Mouse (Mus musculus) brain, adult 2 months (tissue): ENCODE data around the gene Gar1.
A peak's percentile ranks its signal among the peaks of the same experiment; 100 is the strongest.

Source experiments
- DNase-seq: peaks from one replicate; pipeline ENCODE4 v3.0.0; 2011; ENCODE audit warnings: low read depth, low spot score

Gene Gar1

DNA sequence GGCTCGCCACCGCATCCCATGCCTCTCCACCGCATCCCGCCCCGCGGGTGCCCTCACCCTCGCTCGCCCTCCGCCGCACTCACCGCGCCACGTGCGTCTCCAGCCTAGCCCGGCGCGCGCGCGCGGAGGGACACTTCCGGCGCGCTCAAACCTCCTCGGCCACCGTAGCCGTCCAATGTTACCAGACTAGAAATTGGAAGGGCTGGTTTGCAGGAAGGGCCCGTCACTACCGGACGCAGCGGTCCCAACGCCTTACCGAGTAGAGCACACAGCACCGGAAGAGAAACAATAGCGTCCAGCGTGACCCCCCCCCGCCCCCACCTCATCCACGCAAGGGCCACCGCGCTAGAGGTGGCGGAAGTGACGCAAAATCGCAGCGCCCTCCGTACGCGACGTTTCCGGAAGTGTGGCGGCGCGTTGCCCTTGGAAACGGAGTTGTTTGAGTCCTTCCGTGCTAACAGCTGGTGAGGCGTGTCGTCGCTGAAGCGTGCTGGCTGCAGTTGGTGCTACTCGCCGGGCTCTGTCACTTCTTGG is at the start of gene Gar1:
TSS of gene Gar1 (minus strand) at position 362 of the 534 bp plus-strand sequence.
- DNase-seq, result peak; percentile 99

GRCm38 (mm10) chr3:129879913-129880312 is 48.7 kb upstream of the Gar1 start:
- DNase-seq, result no peak

DNA sequence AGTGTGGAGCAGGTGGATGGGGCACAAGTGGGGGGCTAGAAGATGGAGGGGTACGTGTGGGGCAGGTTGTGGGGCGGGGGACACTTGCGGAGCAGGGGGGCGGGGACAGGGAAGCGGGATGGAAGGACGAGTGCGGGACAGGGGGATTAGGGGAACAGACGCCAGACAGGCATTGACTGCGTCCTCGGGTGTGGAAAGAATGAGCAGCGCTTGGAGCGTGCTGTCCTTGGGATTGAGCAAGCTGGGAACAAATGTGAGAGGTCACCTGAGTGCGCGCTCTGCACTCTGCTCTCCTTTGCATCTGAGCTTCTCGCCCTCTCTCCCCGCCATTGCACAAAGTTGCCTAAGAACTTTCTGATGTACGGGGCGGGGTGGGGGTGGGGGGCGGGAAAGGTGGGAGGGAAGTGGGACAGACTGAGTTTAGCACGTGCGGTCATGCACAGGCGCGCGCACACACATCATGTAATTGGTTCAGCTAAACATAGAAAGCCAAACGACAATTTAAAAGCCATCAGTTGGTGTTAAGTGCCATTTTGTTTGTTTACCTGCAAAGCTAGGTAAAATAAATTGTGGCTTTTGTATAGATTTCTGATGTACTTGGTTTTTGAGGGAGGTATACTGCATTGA is 48.0 kb upstream of the Gar1 start:
- peak; percentile 43 for DNase-seq

GRCm38 (mm10) chr3:129878405-129879021 is 47.3 kb upstream of the Gar1 start, which contains the start of gene Pla2g12a:
TSS of gene Pla2g12a (plus strand) at chr3:129878606.
- DNase-seq, result peak; percentile 94

DNA sequence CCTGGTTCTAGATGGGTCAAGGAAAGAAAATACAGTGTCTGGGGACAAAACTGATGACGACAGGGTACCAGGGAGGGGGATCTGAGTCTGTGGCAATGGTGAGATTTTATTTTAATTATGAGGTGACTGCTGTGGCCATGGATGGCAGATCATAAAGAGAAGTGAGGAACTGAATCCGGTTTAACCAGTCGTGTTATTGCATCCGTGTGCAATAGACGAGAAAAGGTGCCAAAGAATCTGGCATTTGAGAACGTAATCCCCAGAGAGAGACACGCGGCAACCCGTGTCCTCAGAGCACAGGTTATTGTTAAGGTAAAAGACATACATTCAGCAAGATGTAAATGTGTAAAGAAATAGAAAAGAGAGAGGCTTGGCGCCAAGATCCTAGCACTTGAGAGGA is 46.1 kb upstream of the Gar1 start:
- DNase-seq, result no peak

GRCm38 (mm10) chr3:129863698-129864097 is 32.5 kb upstream of the Gar1 start:
- peak; percentile 26 for DNase-seq

DNA sequence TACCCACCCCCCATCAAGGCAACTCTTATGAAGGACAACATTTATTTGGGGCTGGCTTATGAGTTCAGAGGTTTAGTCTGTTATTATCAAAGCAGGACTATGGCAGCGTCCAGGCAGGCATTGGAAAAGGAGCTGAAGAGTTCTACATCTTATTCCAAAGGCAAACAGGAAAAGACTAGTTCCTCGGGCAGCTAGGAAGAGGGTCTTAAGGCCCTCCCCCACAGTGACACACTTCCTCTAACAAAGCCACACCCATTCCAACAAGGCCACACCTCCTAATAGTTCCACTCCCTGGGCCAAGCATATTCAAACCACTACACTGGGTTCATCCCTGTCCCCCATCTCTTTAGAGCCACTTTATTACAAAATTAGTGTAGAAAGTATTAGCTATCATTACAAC is 31.4 kb upstream of the Gar1 start:
- DNase-seq, result no peak

DNA sequence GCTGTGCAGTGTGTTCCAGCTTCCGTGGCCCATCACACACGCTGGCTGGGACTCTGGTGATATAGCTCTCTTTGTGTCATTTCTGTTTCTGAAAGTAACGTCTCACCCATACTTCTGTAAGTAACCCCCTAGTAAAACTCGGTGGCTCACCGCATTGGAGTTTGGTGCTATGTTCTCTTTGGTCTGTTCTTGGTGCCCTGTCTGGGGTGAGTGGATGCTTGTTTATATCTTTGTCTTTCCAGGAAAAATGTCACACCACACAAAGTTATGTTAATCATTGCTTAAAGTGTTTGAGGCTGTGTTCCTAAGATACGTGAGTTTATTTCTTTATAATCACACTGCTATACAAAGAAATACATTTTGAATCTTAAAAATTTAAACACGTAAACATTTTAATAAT is 15.7 kb upstream of the Gar1 start:
- DNase-seq, result no peak

DNA sequence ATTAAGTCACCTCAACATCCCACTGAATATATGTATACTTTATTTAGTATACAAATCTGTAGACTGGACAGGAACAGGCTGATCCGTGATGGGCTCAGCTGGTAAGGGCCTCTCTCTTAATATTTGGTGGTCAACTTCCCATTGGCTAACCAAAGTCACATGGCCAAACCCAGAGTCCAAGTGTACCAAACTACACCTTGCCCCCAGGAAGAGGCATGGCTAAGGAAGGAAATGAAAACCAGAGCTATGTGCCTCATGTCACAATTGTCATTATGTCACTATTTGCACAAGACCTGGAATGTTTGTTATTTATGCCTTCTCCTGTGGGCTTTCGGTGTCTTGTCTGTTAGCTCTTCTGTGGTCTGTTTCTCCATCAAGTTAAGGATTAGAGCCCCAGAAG is 14.7 kb upstream of the Gar1 start:
- DNase-seq, result no peak

DNA sequence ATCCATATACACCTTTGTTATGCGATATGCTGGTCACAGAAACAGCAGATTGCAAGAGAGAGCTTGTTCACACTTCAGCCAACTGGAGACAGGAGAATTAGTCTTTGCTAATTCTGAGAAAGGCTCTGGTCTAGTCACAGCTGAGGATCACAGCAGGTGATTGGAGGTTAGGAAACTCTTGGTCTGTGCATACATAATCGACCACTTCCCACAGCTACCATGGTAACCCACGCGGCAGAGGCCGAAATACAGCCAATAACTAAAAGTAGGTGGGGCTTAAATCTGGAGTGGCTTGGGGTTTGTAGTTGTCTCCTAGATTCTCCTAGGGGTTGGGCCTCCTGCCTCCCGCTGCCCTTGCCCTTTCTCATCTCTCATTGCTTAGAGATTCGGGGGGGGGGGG is 6.8 kb upstream of the Gar1 start:
- no peak for DNase-seq

- DNase-seq, result no peak
Measured at GRCm38 (mm10) chr3:129836965-129837364, 5.8 kb upstream of the Gar1 start.

GRCm38 (mm10) chr3:129836051-129836697 is 5.0 kb upstream of the Gar1 start:
- DNase-seq, result peak; percentile 5

DNA sequence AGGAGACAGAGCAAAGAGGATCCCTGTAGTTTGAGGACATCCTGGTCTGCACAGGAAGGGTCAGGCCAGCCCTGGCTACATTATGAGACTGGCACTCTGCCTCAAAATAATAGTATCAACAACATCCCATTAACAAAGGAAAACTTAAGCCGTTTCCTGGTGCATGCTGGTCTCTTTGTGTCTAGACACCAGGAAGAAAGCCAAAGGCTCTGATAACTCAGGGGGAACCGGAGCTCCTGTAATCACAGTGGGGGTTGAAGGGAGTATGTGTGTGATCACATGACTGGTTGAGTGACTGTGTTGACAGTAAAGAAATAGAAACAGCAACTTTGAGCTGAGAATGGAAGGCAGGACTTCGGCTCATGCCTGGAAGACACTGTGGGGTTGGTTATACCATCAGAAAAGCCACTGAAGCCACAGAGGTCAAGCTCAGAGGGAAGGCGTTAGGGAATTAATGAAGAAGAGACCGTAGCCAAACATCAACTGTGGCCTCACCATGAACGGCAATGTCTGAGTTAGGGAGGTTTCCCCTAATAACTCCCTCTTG is 4.3 kb upstream of the Gar1 start, which contains the start of gene Cfi:
TSS of gene Cfi (plus strand) at position 497 of the 547 bp plus-strand sequence.
- no peak for DNase-seq

GRCm38 (mm10) chr3:129830626-129831025 is 570 bp downstream of the Gar1 start:
- DNase-seq, result no peak

DNA sequence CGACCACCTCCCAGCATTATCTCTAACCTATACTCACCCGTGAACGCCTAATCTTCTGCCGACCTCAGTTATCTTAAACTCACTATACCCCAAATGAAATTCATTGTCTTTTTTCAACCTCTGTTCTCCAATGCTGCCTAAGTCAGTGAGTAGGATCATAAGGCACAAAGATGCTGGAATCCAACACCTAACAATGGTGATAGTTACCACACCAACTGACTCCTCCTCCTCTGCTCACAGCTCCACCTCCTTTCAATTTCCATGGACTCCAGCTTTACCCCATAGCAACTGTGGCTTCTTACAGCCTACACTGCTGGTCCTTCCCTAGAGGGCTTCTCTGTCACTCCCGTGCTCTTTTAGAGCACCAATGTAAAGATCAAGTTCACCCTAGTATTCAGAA is 3.5 kb downstream of the Gar1 start:
- DNase-seq, result no peak

- DNase-seq, result no peak
Measured at GRCm38 (mm10) chr3:129826691-129827090, 4.5 kb downstream of the Gar1 start.

DNA sequence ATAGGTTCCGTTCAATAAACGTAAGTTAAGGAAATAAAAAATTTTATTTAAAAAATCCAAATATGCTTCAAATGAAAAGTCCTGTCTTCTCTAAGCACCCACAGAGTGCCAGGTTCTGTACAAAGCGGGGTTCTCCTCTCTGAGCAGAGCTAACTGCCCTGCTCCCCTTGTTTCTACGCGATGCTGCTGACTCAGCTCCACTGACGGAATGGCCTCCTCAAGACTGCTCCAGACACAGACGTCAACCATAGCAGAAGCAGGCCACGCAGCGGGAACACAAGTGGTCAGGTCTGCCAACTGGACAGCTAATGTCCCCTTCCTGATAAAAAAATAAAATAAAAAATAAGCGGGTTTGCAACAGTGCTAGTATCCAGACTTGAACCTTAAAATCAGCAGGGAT is 6.3 kb downstream of the Gar1 start:
- no peak for DNase-seq

GRCm38 (mm10) chr3:129824146-129824545 is 7.0 kb downstream of the Gar1 start:
- DNase-seq, result no peak

- peak; percentile 71 for DNase-seq
Measured at GRCm38 (mm10) chr3:129823293-129823692, 7.9 kb downstream of the Gar1 start.

DNA sequence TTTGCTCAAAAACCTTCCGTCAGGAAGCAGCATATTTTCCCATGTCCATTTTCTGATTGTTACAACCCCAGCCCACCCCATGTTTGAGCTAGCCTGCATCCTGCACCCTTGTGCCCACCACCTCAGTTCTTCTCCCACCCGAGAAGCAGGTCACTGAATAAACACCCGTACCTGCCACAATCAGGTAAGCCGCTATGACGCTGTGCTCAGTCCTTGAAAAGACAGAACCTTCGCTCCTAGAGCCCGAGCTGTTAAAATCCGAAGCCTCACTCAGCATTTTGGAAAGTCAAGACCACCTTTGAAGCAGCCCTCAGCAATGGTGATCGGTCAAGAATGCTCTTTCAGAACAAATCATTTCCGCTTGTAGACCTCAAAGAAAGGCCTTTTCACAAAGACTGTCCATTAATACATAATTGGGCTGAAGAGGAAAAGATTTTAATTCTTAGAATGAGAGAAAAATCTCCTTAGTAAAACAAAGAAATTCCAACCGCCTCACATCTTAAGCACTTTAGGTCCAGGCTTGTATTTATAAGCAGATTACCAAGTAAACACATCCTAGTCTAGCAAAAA is 8.9 kb downstream of the Gar1 start, which contains the start of gene Rrh:
TSS of gene Rrh (minus strand) at position 382 of the 570 bp plus-strand sequence.
- no peak for DNase-seq

DNA sequence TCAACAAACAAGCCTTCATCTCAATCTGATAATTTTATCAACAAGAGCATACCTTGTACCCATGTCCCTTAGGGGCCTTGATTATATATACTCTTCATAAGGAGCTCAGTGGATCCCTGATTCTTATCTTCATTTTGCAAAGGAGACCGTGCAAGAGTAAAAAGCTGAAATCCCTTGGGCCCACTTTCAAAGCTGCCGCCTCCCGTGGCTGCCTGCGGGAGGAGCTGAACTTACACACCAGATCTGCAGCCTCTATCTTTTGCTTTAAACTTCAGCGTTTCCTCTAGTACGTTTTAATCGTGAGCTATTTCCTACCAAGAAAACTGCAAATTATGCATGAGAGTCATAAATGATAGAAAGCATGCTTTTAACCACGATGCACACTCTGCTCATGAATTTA is 9.5 kb downstream of the Gar1 start:
- no peak for DNase-seq

DNA sequence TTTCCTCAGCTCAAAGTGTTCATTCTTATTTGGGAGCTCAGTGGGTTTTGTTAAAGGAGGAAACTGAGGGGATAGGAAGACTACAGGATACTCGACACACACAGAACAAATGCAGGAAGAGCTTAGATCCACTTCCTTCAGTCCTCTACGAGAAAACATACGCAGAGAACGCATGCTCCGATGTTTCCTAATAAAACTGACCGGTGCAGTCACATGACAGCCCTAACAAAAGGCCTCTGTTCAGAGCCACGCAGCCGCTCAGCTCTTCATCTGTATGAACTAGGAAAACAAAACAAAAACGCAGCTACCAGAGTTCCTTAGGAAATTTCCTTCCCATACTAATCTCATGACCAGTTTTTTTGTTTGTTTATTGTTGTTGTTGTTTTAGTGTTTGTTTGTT is 10.3 kb downstream of the Gar1 start:
- peak; percentile 77 for DNase-seq
